Mouse (Mus musculus) intestine, embryonic 14.5 days (tissue): Measurements from ENCODE around the gene Ugt1a8. TPM values are rescaled to one million over a fixed set of nuclear protein-coding genes. Genes with fewer than 3 reads are reported as not detected.
"Not testable (repeated sequence)": the region's sequence is repeated elsewhere in the genome, so short reads cannot be mapped to it uniquely, and the experiment has no call there.

Experiments used
- ATAC-seq: fragments of 200-750 bp; cut with Nextera tagmentation; replicated peaks from 2 replicates; pipeline ENCODE4 v1.8.0; 2017; ENCODE audit warnings: low read depth, moderate number of reproducible peaks, moderate TSS enrichment, moderate library complexity; ENCODE audit not compliant: low FRiP score, low TSS enrichment
- DNase-seq: peaks from one replicate; pipeline ENCODE4 v3.0.0-alpha.2; 2018; ENCODE audit warnings: low spot score
- H3K27ac ChIP-seq: fragments of 300-500 bp; sonication (generic); 2 replicates; pipeline ENCODE4 v1.5.1; 2014; ENCODE audit warnings: low read depth, mild to moderate bottlenecking, control low read depth
- H3K27me3 ChIP-seq: fragments of 300-500 bp; sonication (generic); replicated peaks from 2 replicates; pipeline ENCODE4 v1.6.1; 2014; ENCODE audit warnings: low read length, control low read depth; ENCODE audit not compliant: control insufficient read depth, insufficient read depth
- H3K36me3 ChIP-seq: fragments of 300-500 bp; sonication (generic); 2 replicates; pipeline ENCODE4 v1.6.1; 2014; ENCODE audit warnings: low read length, control low read depth; ENCODE audit not compliant: control insufficient read depth, insufficient read depth
- H3K4me1 ChIP-seq: fragments of 300-500 bp; sonication (generic); replicated peaks from 2 replicates; pipeline ENCODE4 v1.6.1; 2014; ENCODE audit warnings: low read length, control low read depth, mixed read lengths; ENCODE audit not compliant: control insufficient read depth, insufficient read depth
- H3K4me2 ChIP-seq: fragments of 300-500 bp; sonication (generic); 2 replicates; pipeline ENCODE4 v1.6.1; 2014; ENCODE audit warnings: low read length
- H3K4me3 ChIP-seq: fragments of 300-500 bp; sonication (generic); 2 replicates; pipeline ENCODE4 v1.5.1; 2014; ENCODE audit warnings: low read depth, low read length, control low read depth, mixed read lengths
- H3K9ac ChIP-seq: fragments of 300-500 bp; sonication (generic); 2 replicates; pipeline ENCODE4 v1.6.1; 2014; ENCODE audit warnings: mild to moderate bottlenecking, low read length
- H3K9me3 ChIP-seq: fragments of 300-500 bp; sonication (generic); 2 replicates; pipeline ENCODE4 v1.6.1; 2016; ENCODE audit warnings: low read length, control low read depth; ENCODE audit not compliant: control insufficient read depth
- WGBS: fragments of 180-500 bp; shearing (Covaris S2); extraction: QIAGEN DNeasy Blood & Tissue Kit; methylation state at CpG from one replicate; pipeline ENCODE4 v1.1.7; 2014; 5-methylcytosine and 5-hydroxymethylcytosine counted together
- polyA plus RNA-seq: library from polyadenylated mRNA; unstranded; fragments of >200 nt; fragmentation: Nextera tagmentation; extraction: Ambion mirVana; gene quantifications from 2 replicates; pipeline ENCODE4 v1.2.1, GENCODE M21; 2014

Ugt1a8 gene
- not detected in 2 replicates for polyA plus RNA-seq

DNA sequence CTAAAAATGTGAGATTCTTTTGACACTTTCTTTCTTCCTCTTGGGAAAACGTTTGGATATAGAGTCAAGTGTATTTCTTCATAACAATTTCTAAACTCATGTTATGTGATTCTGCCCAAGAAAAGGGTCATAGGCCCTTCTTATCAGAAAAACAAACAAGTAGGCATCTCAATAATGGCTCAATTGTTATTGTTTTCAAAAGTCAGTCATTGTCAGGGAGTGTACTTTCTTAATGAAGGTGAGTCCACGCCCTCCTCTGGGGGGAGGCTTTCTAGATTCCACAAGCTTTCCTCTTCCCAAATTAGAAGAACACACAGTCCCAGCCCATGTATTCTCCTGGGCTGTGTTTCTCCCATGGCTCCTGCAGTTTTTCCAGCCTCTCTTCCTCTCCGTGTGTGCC is at the start of gene Ugt1a8:
Gene Ugt1a8 (plus strand): TSS at position 301 of the 400 bp plus-strand sequence.
- Histone ChIP-seq H3K36me3 (no peaks in the 10 kb centered on the region), H3K27me3 (no peaks in the 10 kb centered on the region), H3K4me1 (no peaks in the 10 kb centered on the region), H3K27ac (no peak within 1 kb of the TSS), H3K9me3 (no peaks in the 10 kb centered on the region), H3K9ac (no peak within 1 kb of the TSS), H3K4me2 (no peak within 1 kb of the TSS), H3K4me3 (no peak within 1 kb of the TSS)
- no peak for ATAC-seq
- WGBS: 75% methylated on average over 3 of the region's 3 CpGs
- DNase-seq: no peak

DNA sequence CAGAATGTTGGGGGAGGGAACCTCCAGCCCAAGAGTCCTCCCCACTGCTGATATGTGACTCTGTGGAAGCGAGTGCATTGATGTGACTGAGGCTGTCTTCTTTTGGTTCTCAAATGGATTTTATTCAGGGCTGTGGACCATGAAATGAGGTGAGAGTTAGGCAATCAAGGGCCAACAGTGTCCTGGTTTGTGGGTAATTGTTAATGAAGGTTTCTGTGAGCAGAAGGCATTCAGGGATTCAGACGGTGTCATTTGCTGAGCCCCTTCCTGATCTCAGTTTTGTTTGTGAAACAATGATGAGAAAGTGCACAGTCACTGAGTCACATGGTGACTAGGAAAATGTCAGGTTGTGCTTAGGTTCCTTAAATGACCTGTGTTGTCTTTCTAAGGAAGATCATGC is 44.6 kb upstream of the Ugt1a8 start:
- H3K4me1 ChIP-seq, H3K9ac ChIP-seq, DNase-seq, H3K4me3 ChIP-seq, H3K27ac ChIP-seq, H3K9me3 ChIP-seq, H3K27me3 ChIP-seq, H3K4me2 ChIP-seq, ATAC-seq, H3K36me3 ChIP-seq: not testable (repeated sequence)
- WGBS: 91% methylated on average over 1 of the region's 2 CpGs

DNA sequence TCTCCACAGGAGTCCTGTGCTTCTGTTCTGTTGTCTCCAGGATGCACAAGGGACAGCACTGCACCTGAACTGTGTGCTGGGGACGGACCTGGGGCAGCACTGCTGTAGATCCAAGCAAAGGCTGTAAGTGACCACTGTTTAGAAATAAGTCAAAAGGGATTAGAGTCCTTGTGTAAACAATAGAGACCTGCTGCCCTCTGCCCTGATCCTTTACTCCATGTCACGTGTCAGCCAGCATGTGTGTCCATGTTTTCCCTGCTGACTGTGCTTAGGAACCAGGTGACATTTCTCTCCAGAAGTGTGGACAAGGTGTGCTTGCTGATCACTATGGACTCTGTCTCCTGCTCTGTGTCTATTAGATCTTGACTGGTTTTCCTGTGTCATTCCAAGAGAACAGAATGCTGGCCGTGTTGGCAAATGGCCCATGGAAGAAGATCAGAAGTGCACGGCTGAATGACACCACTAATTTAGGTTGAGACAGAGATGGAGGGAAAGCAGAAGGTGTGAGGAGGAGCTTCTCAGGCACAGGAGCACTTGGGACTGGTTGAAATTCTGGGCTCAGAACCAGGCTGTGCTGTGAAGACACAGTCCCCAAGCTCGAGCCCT is 42.7 kb upstream of the Ugt1a8 start:
- H3K9ac ChIP-seq, H3K27ac ChIP-seq, H3K4me1 ChIP-seq, H3K36me3 ChIP-seq, H3K4me2 ChIP-seq, DNase-seq, H3K9me3 ChIP-seq, H3K27me3 ChIP-seq, ATAC-seq, H3K4me3 ChIP-seq: not testable (repeated sequence)
- WGBS: 53% methylated on average over 3 of the region's 5 CpGs

DNA sequence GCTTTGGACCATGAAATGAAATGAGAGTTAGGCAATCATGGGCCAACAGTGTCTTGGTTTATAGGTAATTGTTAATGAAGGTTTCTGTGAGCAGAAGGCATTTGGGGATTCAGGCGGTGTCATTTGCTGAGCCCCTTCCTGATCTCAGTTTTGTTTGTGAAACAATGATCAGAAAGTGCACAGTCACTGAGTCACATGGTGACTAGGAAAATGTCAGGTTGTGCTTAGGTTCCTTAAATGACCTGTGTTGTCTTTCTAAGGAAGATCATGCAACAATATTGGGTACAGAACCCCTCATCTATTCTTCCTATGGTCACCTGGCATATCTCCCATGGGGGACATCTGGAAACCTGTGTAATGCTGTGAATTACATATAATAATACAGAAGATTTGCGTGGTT is 40.2 kb upstream of the Ugt1a8 start:
- H3K9ac ChIP-seq, ATAC-seq, H3K36me3 ChIP-seq, H3K9me3 ChIP-seq, DNase-seq, H3K4me3 ChIP-seq, H3K27ac ChIP-seq, H3K4me1 ChIP-seq, H3K4me2 ChIP-seq, H3K27me3 ChIP-seq: not testable (repeated sequence)
- WGBS: 92% methylated on average over 2 of the region's 2 CpGs

DNA sequence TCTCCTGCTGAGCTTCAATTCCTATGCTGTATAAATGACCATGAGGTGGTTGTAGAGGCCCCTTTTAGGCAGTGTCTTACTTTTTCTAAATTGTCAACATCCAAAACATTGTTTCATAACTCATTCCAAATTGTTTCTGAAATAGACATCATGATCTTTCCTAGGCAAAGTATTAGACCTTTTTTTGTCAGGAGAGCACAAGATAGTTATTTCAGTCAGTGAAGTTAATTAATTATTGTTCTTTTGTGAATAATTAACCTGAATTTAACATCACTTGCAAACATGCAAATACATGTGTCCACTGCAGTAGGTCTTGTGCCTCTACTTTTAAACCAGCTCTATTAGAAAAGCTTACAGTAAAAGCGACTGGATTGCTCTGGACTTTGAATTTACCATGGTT is 32.5 kb upstream of the Ugt1a8 start, which contains the start of gene Ugt1a10:
Gene Ugt1a10 (plus strand): TSS at position 301 of the 400 bp plus-strand sequence.
- Histone ChIP-seq H3K4me1 (no peaks in the 10 kb centered on the region), H3K36me3 (no peaks in the 10 kb centered on the region), H3K27ac (no peak within 1 kb of the TSS), H3K4me3 (no peak within 1 kb of the TSS), H3K9ac (no peak within 1 kb of the TSS), H3K27me3 (no peaks in the 10 kb centered on the region), H3K9me3 (no peaks in the 10 kb centered on the region), H3K4me2 (no peak within 1 kb of the TSS)
- no peak for DNase-seq
- no peak for ATAC-seq
- WGBS: 76% methylated on average over 1 of the region's 1 CpGs

DNA sequence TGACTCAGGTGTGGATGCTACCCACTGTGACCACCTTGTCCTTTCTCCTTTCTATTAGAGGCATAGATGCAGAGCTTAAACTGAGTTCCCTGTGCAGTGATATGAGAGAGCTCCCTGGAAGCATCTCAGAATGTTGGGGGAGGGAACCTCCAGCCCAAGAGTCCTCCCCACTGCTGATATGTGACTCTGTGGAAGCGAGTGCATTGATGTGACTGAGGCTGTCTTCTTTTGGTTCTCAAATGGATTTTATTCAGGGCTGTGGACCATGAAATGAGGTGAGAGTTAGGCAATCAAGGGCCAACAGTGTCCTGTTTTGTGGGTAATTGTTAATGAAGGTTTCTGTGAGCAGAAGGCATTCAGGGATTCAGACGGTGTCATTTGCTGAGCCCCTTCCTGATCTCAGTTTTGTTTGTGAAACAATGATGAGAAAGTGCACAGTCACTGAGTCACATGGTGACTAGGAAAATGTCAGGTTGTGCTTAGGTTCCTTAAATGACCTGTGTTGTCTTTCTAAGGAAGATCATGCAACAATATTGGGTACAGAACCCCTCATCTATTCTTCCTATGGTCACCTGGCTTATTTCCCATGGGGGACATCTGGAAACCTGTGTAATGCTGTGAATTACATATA is 21.0 kb upstream of the Ugt1a8 start:
- H3K4me1 ChIP-seq, H3K4me2 ChIP-seq, H3K27ac ChIP-seq, H3K27me3 ChIP-seq, H3K9ac ChIP-seq, DNase-seq, H3K36me3 ChIP-seq, H3K9me3 ChIP-seq, H3K4me3 ChIP-seq, ATAC-seq: not testable (repeated sequence)
- WGBS: 64% methylated on average over 1 of the region's 2 CpGs

DNA sequence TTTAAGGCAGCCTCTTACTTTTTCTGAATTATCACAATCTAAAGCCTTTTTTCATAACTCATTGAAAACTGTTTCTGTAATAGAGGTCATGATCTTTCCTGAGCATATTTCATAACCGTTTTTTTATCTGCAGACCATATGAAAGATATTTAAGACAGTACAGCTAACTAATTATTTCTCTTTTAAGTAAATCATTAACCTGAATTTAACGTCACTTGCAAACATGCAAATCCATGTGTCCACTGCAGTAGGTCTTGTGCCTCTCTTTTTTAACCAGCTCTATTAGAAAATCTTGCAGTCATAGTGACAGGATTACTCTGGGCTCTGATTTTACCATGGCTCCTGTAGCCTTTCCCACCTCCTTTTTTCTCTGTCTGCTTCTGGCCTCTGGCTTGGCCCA is 17.1 kb upstream of the Ugt1a8 start, which contains the start of gene Ugt1a9:
Gene Ugt1a9 (plus strand): TSS at position 306 of the 400 bp plus-strand sequence.
- Histone ChIP-seq H3K4me2 (no peak within 1 kb of the TSS), H3K36me3 (no peaks in the 10 kb centered on the region), H3K27me3 (no peaks in the 10 kb centered on the region), H3K9me3 (no peaks in the 10 kb centered on the region), H3K27ac (no peak within 1 kb of the TSS), H3K4me3 (no peak within 1 kb of the TSS), H3K4me1 (no peaks in the 10 kb centered on the region), H3K9ac (no peak within 1 kb of the TSS)
- 57% methylated on average over 2 of the region's 2 CpGs for WGBS
- no peak for DNase-seq
- no peak for ATAC-seq

DNA sequence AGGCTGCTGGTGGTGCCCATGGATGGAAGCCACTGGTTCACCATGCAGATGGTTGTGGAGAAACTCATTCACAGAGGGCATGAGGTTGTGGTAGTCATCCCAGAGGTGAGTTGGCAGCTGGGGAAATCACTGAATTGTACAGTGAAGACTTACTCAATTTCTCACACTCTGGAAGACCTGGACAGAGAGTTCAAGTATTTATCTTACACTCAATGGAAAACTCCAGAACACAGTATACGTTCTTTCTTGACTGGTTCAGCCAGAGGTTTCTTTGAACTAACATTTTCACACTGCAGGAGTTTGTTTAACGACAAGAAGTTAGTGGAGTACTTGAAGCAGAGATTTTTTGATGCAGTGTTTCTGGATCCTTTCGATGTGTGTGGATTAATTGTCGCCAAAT is 16.7 kb upstream of the Ugt1a8 start:
- H3K9me3 ChIP-seq: no peaks in the 10 kb centered on the region
- H3K27me3 ChIP-seq: no peaks in the 10 kb centered on the region
- no peak overlapping the region for H3K4me2 ChIP-seq
- H3K4me1 ChIP-seq: no peaks in the 10 kb centered on the region
- no peak overlapping the region for H3K27ac ChIP-seq
- H3K36me3 ChIP-seq: no peaks in the 10 kb centered on the region
- no peak for DNase-seq
- no peak overlapping the region for H3K9ac ChIP-seq
- H3K4me3 ChIP-seq: no peak overlapping the region
- 71% methylated on average over 4 of the region's 4 CpGs for WGBS
- no peak for ATAC-seq

DNA sequence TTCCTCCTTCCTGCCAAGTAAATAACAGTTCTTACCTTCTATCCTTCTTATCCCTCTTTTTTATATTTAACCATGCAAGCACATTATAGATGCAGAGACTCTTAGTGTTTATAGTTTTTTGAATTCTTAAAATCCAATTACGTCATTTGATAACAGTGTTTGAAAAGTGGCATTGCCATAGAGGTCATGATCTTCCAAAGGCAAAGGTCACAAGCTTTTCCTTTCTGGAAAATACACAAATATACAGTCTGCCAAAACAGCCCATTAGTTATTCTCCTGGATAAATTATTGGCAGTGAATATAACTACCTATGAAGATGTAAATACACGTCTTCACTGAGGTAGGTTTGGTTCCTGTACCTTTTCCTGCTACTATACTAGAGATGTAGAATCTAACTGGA is 13.1 kb upstream of the Ugt1a8 start:
- 70% methylated on average over 2 of the region's 2 CpGs for WGBS
- H3K4me2 ChIP-seq: no peak overlapping the region
- no peaks in the 10 kb centered on the region for H3K27me3 ChIP-seq
- no peak overlapping the region for H3K27ac ChIP-seq
- no peaks in the 10 kb centered on the region for H3K9me3 ChIP-seq
- DNase-seq (no peak), ATAC-seq (no peak)
- no peak overlapping the region for H3K9ac ChIP-seq
- H3K36me3 ChIP-seq: no peaks in the 10 kb centered on the region
- no peaks in the 10 kb centered on the region for H3K4me1 ChIP-seq
- H3K4me3 ChIP-seq: no peak overlapping the region
